Mouse (Mus musculus) lung, embryonic 16.5 days (tissue): ENCODE data around the gene Timm22. TPM values are rescaled to one million over a fixed set of nuclear protein-coding genes. Genes with fewer than 3 reads are reported as not detected.

Experiments
- ATAC-seq: fragments of 200-750 bp; cut with Nextera tagmentation; 2 replicates; pipeline ENCODE4 v1.8.0; 2017; ENCODE audit warnings: low read depth, mild to moderate bottlenecking, moderate library complexity
- H3K27ac ChIP-seq: fragments of 300-500 bp; sonication (generic); 2 replicates; pipeline ENCODE4 v1.5.1; 2014; ENCODE audit warnings: mild to moderate bottlenecking, control low read depth, low read length
- H3K27me3 ChIP-seq: fragments of 300-500 bp; sonication (generic); 2 replicates; pipeline ENCODE4 v1.6.1; 2014; ENCODE audit warnings: low read depth, low read length, mixed read lengths; ENCODE audit not compliant: control insufficient read depth, insufficient read depth
- H3K36me3 ChIP-seq: fragments of 300-500 bp; sonication (generic); 2 replicates; pipeline ENCODE4 v1.6.1; 2014; ENCODE audit warnings: low read length; ENCODE audit not compliant: control insufficient read depth, insufficient read depth
- H3K4me1 ChIP-seq: fragments of 300-500 bp; sonication (generic); replicated peaks from 2 replicates; pipeline ENCODE4 v1.6.1; 2014; ENCODE audit warnings: low read length, mixed read lengths; ENCODE audit not compliant: control insufficient read depth, insufficient read depth
- H3K4me2 ChIP-seq: fragments of 300-500 bp; sonication (generic); 2 replicates; pipeline ENCODE4 v1.6.1; 2014; ENCODE audit warnings: low read depth, low read length, control low read depth
- H3K4me3 ChIP-seq: fragments of 300-500 bp; sonication (generic); 2 replicates; pipeline ENCODE4 v1.5.1; 2014; ENCODE audit warnings: mild to moderate bottlenecking, low read length, control low read depth
- H3K9ac ChIP-seq: fragments of 300-500 bp; sonication (generic); 2 replicates; pipeline ENCODE4 v1.6.1; 2014; ENCODE audit warnings: low read length, control low read depth
- H3K9me3 ChIP-seq: fragments of 300-500 bp; sonication (generic); 2 replicates; pipeline ENCODE4 v1.6.1; 2016; ENCODE audit warnings: low read length; ENCODE audit not compliant: control insufficient read depth
- WGBS: fragments of 180-500 bp; shearing (Covaris S2); extraction: QIAGEN DNeasy Blood & Tissue Kit; methylation state at CpG from one replicate; pipeline ENCODE4 v1.1.7; 2014; 5-methylcytosine and 5-hydroxymethylcytosine counted together
- polyA plus RNA-seq: library from polyadenylated mRNA; unstranded; fragments of >200 nt; fragmentation: Nextera tagmentation; extraction: Ambion mirVana; gene quantifications from 2 replicates; pipeline ENCODE4 v1.2.1, GENCODE M21; 2015

The Timm22 gene
- polyA plus RNA-seq, 1 experiment from 2014 or later = 97.3 TPM

DNA sequence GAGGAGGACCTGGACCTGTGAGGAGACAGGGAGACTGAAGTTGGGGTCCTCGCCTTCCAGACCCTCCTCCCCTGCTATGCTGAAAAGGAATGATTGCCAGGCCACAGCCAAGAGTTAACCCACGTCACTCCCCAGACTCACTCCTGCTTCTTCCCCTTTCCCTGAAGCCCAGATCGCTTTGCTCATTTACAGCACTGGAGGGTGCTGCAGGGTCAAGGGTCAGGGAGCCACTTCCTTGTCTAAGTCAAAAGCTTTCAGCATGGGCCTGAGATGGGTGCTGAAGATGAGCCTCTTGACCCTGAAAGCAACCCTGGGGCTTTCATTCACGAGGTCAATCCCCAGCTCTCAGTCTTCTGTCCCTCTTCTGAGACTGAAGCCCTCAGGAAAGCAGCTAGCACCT lies 12.4 kb downstream of the Timm22 start:
- H3K4me3 ChIP-seq = no peak overlapping the region
- no peak overlapping the region for H3K4me2 ChIP-seq
- no peak overlapping the region for H3K9ac ChIP-seq
- no peak for ATAC-seq
- peaks cover 32% of the 10 kb centered on the region for H3K36me3 ChIP-seq
- H3K27ac ChIP-seq = no peak overlapping the region
- H3K27me3 ChIP-seq = no peaks in the 10 kb centered on the region
- WGBS = 70% methylated on average over 4 of the region's 4 CpGs
- H3K4me1 ChIP-seq = no peaks in the 10 kb centered on the region
- H3K9me3 ChIP-seq = no peaks in the 10 kb centered on the region

- H3K27ac ChIP-seq = no peak overlapping the region
- WGBS = 56% methylated on average over 4 of the region's 4 CpGs
- H3K4me2 ChIP-seq = no peak overlapping the region
- H3K4me1 ChIP-seq = peaks cover 9% of the 10 kb centered on the region
- ATAC-seq = no peak
- peaks cover 17% of the 10 kb centered on the region for H3K36me3 ChIP-seq
- H3K9me3 ChIP-seq = no peaks in the 10 kb centered on the region
- no peaks in the 10 kb centered on the region for H3K27me3 ChIP-seq
- H3K4me3 ChIP-seq = no peak overlapping the region
- H3K9ac ChIP-seq = no peak overlapping the region
Measured at GRCm38 (mm10) chr11:76420896-76421295, 14.1 kb downstream of the Timm22 start.

DNA sequence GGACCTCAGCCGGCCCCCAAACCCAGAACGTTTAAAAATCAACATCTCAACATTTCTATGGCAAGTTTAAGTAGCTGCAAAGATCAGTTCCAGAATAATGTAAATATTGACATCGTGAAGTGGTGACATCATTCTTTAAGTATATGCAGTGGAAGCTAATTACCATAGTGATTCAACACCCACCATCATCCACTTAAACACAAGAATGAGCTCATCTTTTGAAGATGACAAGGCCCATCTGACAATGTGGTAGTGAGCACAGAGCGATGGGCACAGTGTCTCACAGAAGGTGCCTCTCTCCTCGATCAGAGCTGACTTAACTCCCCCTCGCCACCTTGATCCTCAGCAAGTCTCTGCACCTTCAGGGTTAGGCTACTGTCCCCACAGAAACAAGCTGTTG lies 19.0 kb downstream of the Timm22 start:
- peaks cover 9% of the 10 kb centered on the region for H3K4me1 ChIP-seq
- no peak overlapping the region for H3K9ac ChIP-seq
- ATAC-seq = no peak
- H3K36me3 ChIP-seq = peaks cover 3% of the 10 kb centered on the region; the same call in 1 of the 2 replicates
- 46% methylated on average over 6 of the region's 6 CpGs for WGBS
- H3K9me3 ChIP-seq = no peaks in the 10 kb centered on the region
- H3K4me2 ChIP-seq = no peak overlapping the region
- no peaks in the 10 kb centered on the region for H3K27me3 ChIP-seq
- no peak overlapping the region for H3K27ac ChIP-seq
- H3K4me3 ChIP-seq = no peak overlapping the region

GRCm38 (mm10) chr11:76427781-76428180 lies 21.0 kb downstream of the Timm22 start:
- H3K36me3 ChIP-seq = no peaks in the 10 kb centered on the region
- H3K4me3 ChIP-seq = no peak overlapping the region
- H3K27ac ChIP-seq = no peak overlapping the region
- WGBS = 66% methylated on average over 3 of the region's 3 CpGs
- H3K4me2 ChIP-seq = no peak overlapping the region
- no peak overlapping the region for H3K9ac ChIP-seq
- no peaks in the 10 kb centered on the region for H3K27me3 ChIP-seq
- H3K4me1 ChIP-seq = peaks cover 9% of the 10 kb centered on the region
- ATAC-seq = no peak
- no peaks in the 10 kb centered on the region for H3K9me3 ChIP-seq

GRCm38 (mm10) chr11:76429046-76429445 lies 22.3 kb downstream of the Timm22 start:
- WGBS = 65% methylated on average over 4 of the region's 4 CpGs
- Histone ChIP-seq H3K9ac (no peak overlapping the region; the same call in 1 of the 2 replicates), H3K36me3 (no peaks in the 10 kb centered on the region; the same call in 1 of the 2 replicates), H3K4me3 (no peak overlapping the region), H3K27me3 (no peaks in the 10 kb centered on the region), H3K4me2 (no peak overlapping the region), H3K9me3 (no peaks in the 10 kb centered on the region), H3K4me1 (peaks cover 9% of the 10 kb centered on the region), H3K27ac (no peak overlapping the region)
- ATAC-seq = no peak

DNA sequence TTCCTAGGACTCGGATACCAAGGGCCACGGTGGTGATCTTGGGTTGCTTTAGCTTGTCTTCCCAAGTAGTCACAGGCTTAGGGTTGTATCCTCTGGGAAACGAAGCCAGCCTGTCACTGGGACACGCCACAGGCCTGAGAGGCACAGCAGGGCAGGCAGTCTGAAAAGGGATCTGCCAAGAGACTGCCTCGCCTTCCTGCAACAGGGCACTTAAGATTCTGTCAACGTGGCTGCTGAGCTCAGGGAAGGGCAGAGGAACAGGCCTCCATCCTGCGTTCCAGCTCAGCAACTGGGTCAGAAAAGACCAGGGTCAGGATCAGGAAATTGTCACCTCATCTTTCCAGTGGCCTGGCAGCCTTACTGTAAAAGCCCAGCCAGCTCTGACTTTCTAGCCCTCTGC lies 22.8 kb downstream of the Timm22 start:
- no peak for ATAC-seq
- Histone ChIP-seq H3K4me2 (no peak overlapping the region), H3K4me3 (no peak overlapping the region), H3K4me1 (peaks cover 9% of the 10 kb centered on the region), H3K27me3 (no peaks in the 10 kb centered on the region), H3K27ac (no peak overlapping the region), H3K9ac (no peak overlapping the region; the same call in 1 of the 2 replicates), H3K36me3 (no peaks in the 10 kb centered on the region; the same call in 1 of the 2 replicates), H3K9me3 (no peaks in the 10 kb centered on the region)
- WGBS = 60% methylated on average over 7 of the region's 7 CpGs

DNA sequence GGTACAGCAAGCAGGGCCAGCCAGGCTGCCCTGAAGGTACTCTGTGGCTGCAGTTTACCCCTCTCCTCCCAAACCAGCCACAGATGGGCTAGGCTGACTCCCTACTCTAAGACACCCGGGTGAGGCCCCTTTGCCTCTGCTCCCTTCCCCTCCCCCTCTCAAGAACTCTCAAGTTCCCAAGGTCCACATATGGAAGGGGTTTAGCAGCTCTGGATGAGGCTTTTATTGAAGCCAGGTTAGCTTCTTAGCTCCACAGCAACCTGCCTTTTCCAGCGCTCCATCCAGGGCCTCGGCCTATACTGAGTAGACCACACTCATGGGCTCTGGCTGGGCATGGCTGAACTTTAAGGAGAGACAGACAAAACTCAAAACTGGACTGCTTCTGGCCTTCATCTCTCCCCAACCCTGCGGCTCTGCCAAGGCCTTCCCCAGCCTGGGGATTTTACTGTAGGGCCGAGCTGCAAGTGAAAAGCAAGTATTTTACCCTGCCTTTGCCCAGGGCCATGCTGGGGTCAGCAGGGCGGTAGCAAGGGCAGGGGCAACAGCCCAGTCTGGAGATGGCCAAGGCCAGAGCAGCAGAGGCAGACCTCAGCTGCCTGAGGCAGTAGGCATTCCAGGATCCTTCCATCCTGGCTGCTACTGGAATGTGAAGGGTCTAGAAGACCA lies 23.3 kb downstream of the Timm22 start:
- Histone ChIP-seq H3K27ac (no peak overlapping the region), H3K9me3 (no peaks in the 10 kb centered on the region), H3K4me2 (no peak overlapping the region), H3K9ac (no peak overlapping the region), H3K4me1 (peaks cover 5% of the 10 kb centered on the region; the same call in 1 of the 2 replicates), H3K4me3 (no peak overlapping the region), H3K36me3 (no peaks in the 10 kb centered on the region; the same call in 1 of the 2 replicates), H3K27me3 (no peaks in the 10 kb centered on the region)
- no peak for ATAC-seq
- 72% methylated on average over 6 of the region's 6 CpGs for WGBS

DNA sequence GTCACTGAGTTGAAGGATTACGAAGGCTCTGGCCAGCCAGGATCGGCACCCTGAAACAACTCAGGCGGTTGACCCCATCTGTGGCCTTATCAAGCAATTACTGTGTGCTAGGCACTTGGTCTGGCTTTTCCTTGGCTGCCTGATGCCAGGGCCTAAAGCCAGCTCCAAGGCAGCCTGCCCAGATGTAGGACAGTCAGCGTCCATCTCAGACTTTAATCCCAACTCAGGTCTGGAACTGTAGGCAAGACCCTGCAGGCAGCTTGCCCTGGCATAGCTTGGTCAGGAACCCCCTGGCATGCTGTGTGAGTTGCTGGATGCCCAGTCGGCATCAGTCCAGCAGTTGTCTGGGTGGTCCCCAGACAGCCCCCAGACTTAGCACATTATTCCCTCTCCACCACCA lies 29.3 kb downstream of the Timm22 start:
- Histone ChIP-seq H3K27ac (no peak overlapping the region; the same call in 1 of the 2 replicates), H3K9ac (no peak overlapping the region), H3K36me3 (no peaks in the 10 kb centered on the region; the same call in 1 of the 2 replicates), H3K4me2 (peak overlapping the region; percentile 10; the same call in 1 of the 2 replicates), H3K4me1 (peaks cover 16% of the 10 kb centered on the region), H3K27me3 (no peaks in the 10 kb centered on the region), H3K4me3 (peak overlapping the region; percentile 49), H3K9me3 (no peaks in the 10 kb centered on the region)
- WGBS = 73% methylated on average over 5 of the region's 5 CpGs
- no peak for ATAC-seq

- 8% methylated on average over 28 of the region's 28 CpGs for WGBS
- H3K9me3 ChIP-seq = no peaks in the 10 kb centered on the region
Measured at GRCm38 (mm10) chr11:76436864-76437437, 30.2 kb downstream of the Timm22 start.

More at GRCm38 (mm10) chr11:76436864-76437437, 30.2 kb downstream of the Timm22 start:
- H3K4me2 ChIP-seq = peak overlapping the region; percentile 65
- H3K9ac ChIP-seq = peak overlapping the region; percentile 65
- H3K27ac ChIP-seq = peak overlapping the region; percentile 74
- peaks cover 16% of the 10 kb centered on the region for H3K4me1 ChIP-seq
- peak; percentile 93 for ATAC-seq
- H3K27me3 ChIP-seq = no peaks in the 10 kb centered on the region
- no peaks in the 10 kb centered on the region; the same call in 1 of the 2 replicates for H3K36me3 ChIP-seq
- peak overlapping the region; percentile 49 for H3K4me3 ChIP-seq
